Mouse (Mus musculus): ENCODE measurements around the gene Tmem252. TPM values are rescaled to one million over a fixed set of nuclear protein-coding genes. Genes with fewer than 3 reads are reported as not detected.
"Not testable (repeated sequence)": the region's sequence is repeated elsewhere in the genome, so short reads cannot be mapped to it uniquely, and the experiment has no call there.

Gene Tmem252
- polyA plus RNA-seq, 1 experiment from 2014 or later: 1.3 TPM

- H3K4me1 ChIP-seq: peaks cover 3% of the 10 kb centered on the region; the same call in 1 of the 2 replicates
- no peak for ATAC-seq (ENCODE audit: low FRiP score)
- H3K4me2 ChIP-seq (replicated peaks): no peak overlapping the region
- H3K36me3 ChIP-seq: no peaks in the 10 kb centered on the region
- no peak overlapping the region for H3K27ac ChIP-seq
- no peaks in the 10 kb centered on the region for H3K27me3 ChIP-seq
- H3K4me3 ChIP-seq: no peak overlapping the region
- H3K9ac ChIP-seq: no peak overlapping the region
- no peaks in the 10 kb centered on the region for H3K9me3 ChIP-seq (replicated peaks)
- 77% methylated on average over 6 of the region's 6 CpGs for WGBS
Observed at GRCm38 (mm10) chr19:24688327-24688726, 14.5 kb downstream of the Tmem252 start.

GRCm38 (mm10) chr19:24689531-24689930 lies 15.7 kb downstream of the Tmem252 start:
- WGBS: 97% methylated on average over 4 of the region's 4 CpGs
- H3K4me3 ChIP-seq: no peak overlapping the region
- no peak overlapping the region for H3K27ac ChIP-seq
- no peak overlapping the region for H3K4me2 ChIP-seq (replicated peaks)
- H3K4me1 ChIP-seq: peaks cover 3% of the 10 kb centered on the region; the same call in 1 of the 2 replicates
- no peak for ATAC-seq (ENCODE audit: low FRiP score)
- no peaks in the 10 kb centered on the region for H3K9me3 ChIP-seq (replicated peaks)
- no peak overlapping the region for H3K9ac ChIP-seq
- H3K27me3 ChIP-seq: no peaks in the 10 kb centered on the region
- no peaks in the 10 kb centered on the region for H3K36me3 ChIP-seq

- peaks cover 3% of the 10 kb centered on the region; the same call in 1 of the 2 replicates for H3K4me1 ChIP-seq
- no peak overlapping the region for H3K27ac ChIP-seq
- H3K9me3 ChIP-seq (replicated peaks): no peaks in the 10 kb centered on the region
- no peak overlapping the region for H3K9ac ChIP-seq
- H3K4me2 ChIP-seq (replicated peaks): no peak overlapping the region
- no peaks in the 10 kb centered on the region for H3K36me3 ChIP-seq
- no peak overlapping the region for H3K4me3 ChIP-seq
- no peaks in the 10 kb centered on the region for H3K27me3 ChIP-seq
- no peak for ATAC-seq (ENCODE audit: low FRiP score)
- 85% methylated on average over 2 of the region's 2 CpGs for WGBS
Observed at GRCm38 (mm10) chr19:24692691-24693090, 18.9 kb downstream of the Tmem252 start.

- Histone ChIP-seq H3K9me3 (replicated peaks) (no peaks in the 10 kb centered on the region), H3K27me3 (no peaks in the 10 kb centered on the region), H3K9ac (no peak overlapping the region), H3K4me1 (no peaks in the 10 kb centered on the region), H3K36me3 (no peaks in the 10 kb centered on the region), H3K27ac (no peak overlapping the region), H3K4me2 (replicated peaks) (no peak overlapping the region), H3K4me3 (no peak overlapping the region)
- ATAC-seq (ENCODE audit: low FRiP score): no peak
- WGBS: 31% methylated on average over 1 of the region's 1 CpGs
Observed at GRCm38 (mm10) chr19:24697946-24698345, 24.1 kb downstream of the Tmem252 start.

GRCm38 (mm10) chr19:24698651-24699050 lies 24.8 kb downstream of the Tmem252 start:
- no peaks in the 10 kb centered on the region for H3K36me3 ChIP-seq
- H3K27ac ChIP-seq: no peak overlapping the region
- H3K9ac ChIP-seq: no peak overlapping the region
- no peaks in the 10 kb centered on the region for H3K4me1 ChIP-seq
- no peak overlapping the region for H3K4me2 ChIP-seq (replicated peaks)
- ATAC-seq (ENCODE audit: low FRiP score): no peak
- no peaks in the 10 kb centered on the region for H3K9me3 ChIP-seq (replicated peaks)
- H3K4me3 ChIP-seq: no peak overlapping the region
- 65% methylated on average over 5 of the region's 5 CpGs for WGBS
- no peaks in the 10 kb centered on the region for H3K27me3 ChIP-seq

GRCm38 (mm10) chr19:24699196-24699595 lies 25.4 kb downstream of the Tmem252 start:
- ATAC-seq (ENCODE audit: low FRiP score): no peak
- Histone ChIP-seq H3K9ac (no peak overlapping the region), H3K9me3 (replicated peaks) (no peaks in the 10 kb centered on the region), H3K27me3 (no peaks in the 10 kb centered on the region), H3K4me2 (replicated peaks) (no peak overlapping the region), H3K4me3 (no peak overlapping the region), H3K27ac (no peak overlapping the region), H3K4me1 (no peaks in the 10 kb centered on the region), H3K36me3 (no peaks in the 10 kb centered on the region)
- WGBS: 69% methylated on average over 3 of the region's 3 CpGs

GRCm38 (mm10) chr19:24699910-24700309 lies 26.1 kb downstream of the Tmem252 start:
- H3K4me2 ChIP-seq (replicated peaks): no peak overlapping the region
- H3K36me3 ChIP-seq: no peaks in the 10 kb centered on the region
- no peaks in the 10 kb centered on the region for H3K27me3 ChIP-seq
- H3K9ac ChIP-seq: no peak overlapping the region
- H3K9me3 ChIP-seq (replicated peaks): no peaks in the 10 kb centered on the region
- no peaks in the 10 kb centered on the region for H3K4me1 ChIP-seq
- no peak for ATAC-seq (ENCODE audit: low FRiP score)
- H3K27ac ChIP-seq: no peak overlapping the region
- no peak overlapping the region for H3K4me3 ChIP-seq

- WGBS: 85% methylated on average over 5 of the region's 5 CpGs
- no peaks in the 10 kb centered on the region for H3K9me3 ChIP-seq (replicated peaks)
- no peak overlapping the region for H3K9ac ChIP-seq
- H3K4me3 ChIP-seq: no peak overlapping the region
- ATAC-seq (ENCODE audit: low FRiP score): no peak
- no peaks in the 10 kb centered on the region for H3K4me1 ChIP-seq
- no peaks in the 10 kb centered on the region for H3K36me3 ChIP-seq
- no peaks in the 10 kb centered on the region for H3K27me3 ChIP-seq
- H3K4me2 ChIP-seq (replicated peaks): no peak overlapping the region
- H3K27ac ChIP-seq: no peak overlapping the region
Observed at GRCm38 (mm10) chr19:24700664-24701063, 26.9 kb downstream of the Tmem252 start.

- H3K4me1 ChIP-seq: no peaks in the 10 kb centered on the region
- ATAC-seq (ENCODE audit: low FRiP score): no peak
- no peak overlapping the region for H3K4me2 ChIP-seq (replicated peaks)
- no peaks in the 10 kb centered on the region for H3K27me3 ChIP-seq
- 74% methylated on average over 8 of the region's 8 CpGs for WGBS
- no peaks in the 10 kb centered on the region for H3K36me3 ChIP-seq
- H3K4me3 ChIP-seq: no peak overlapping the region
- no peak overlapping the region for H3K27ac ChIP-seq
- no peaks in the 10 kb centered on the region for H3K9me3 ChIP-seq (replicated peaks)
- no peak overlapping the region for H3K9ac ChIP-seq
Observed at GRCm38 (mm10) chr19:24701716-24702115, 27.9 kb downstream of the Tmem252 start.

GRCm38 (mm10) chr19:24703168-24703567 lies 29.4 kb downstream of the Tmem252 start:
- H3K9me3 ChIP-seq (replicated peaks); ATAC-seq (ENCODE audit: low FRiP score); H3K27me3 ChIP-seq; H3K9ac ChIP-seq; H3K36me3 ChIP-seq; H3K4me1 ChIP-seq; H3K4me2 ChIP-seq (replicated peaks); H3K4me3 ChIP-seq; H3K27ac ChIP-seq: not testable (repeated sequence)
- WGBS: 68% methylated on average over 1 of the region's 1 CpGs

GRCm38 (mm10) chr19:24703680-24704079 lies 29.9 kb downstream of the Tmem252 start:
- ATAC-seq (ENCODE audit: low FRiP score): no peak
- Histone ChIP-seq H3K4me2 (replicated peaks) (no peak overlapping the region), H3K27me3 (no peaks in the 10 kb centered on the region), H3K4me3 (no peak overlapping the region), H3K9ac (no peak overlapping the region), H3K36me3 (no peaks in the 10 kb centered on the region), H3K4me1 (no peaks in the 10 kb centered on the region), H3K9me3 (replicated peaks) (no peaks in the 10 kb centered on the region), H3K27ac (no peak overlapping the region)
- WGBS: 74% methylated on average over 8 of the region's 8 CpGs

- no peak overlapping the region for H3K4me3 ChIP-seq
- WGBS: 80% methylated on average over 2 of the region's 2 CpGs
- H3K27ac ChIP-seq: no peak overlapping the region
- H3K9ac ChIP-seq: no peak overlapping the region
- no peak for ATAC-seq (ENCODE audit: low FRiP score)
- H3K36me3 ChIP-seq: no peaks in the 10 kb centered on the region
- H3K4me1 ChIP-seq: no peaks in the 10 kb centered on the region
- no peak overlapping the region for H3K4me2 ChIP-seq (replicated peaks)
- H3K27me3 ChIP-seq: no peaks in the 10 kb centered on the region
- H3K9me3 ChIP-seq (replicated peaks): no peaks in the 10 kb centered on the region
Observed at GRCm38 (mm10) chr19:24704326-24704725, 30.5 kb downstream of the Tmem252 start.

GRCm38 (mm10) chr19:24705395-24705794 lies 31.6 kb downstream of the Tmem252 start:
- no peaks in the 10 kb centered on the region for H3K27me3 ChIP-seq
- WGBS: 64% methylated on average over 1 of the region's 1 CpGs
- H3K4me1 ChIP-seq: no peaks in the 10 kb centered on the region
- H3K4me3 ChIP-seq: no peak overlapping the region
- no peaks in the 10 kb centered on the region for H3K9me3 ChIP-seq (replicated peaks)
- H3K9ac ChIP-seq: no peak overlapping the region
- H3K36me3 ChIP-seq: no peaks in the 10 kb centered on the region
- H3K27ac ChIP-seq: no peak overlapping the region
- no peak for ATAC-seq (ENCODE audit: low FRiP score)
- no peak overlapping the region for H3K4me2 ChIP-seq (replicated peaks)

All from hindbrain, embryonic 12.5 days (tissue).